Mouse (Mus musculus): ENCODE results near the gene Pck2. TPM values are rescaled to one million over a fixed set of nuclear protein-coding genes. Genes with fewer than 3 reads are reported as not detected.

Gene Pck2
- total RNA-seq (2021), result 10 to 100 TPM; 20.4 to 21.4 TPM
- long read RNA-seq, transcript Pck2-201 (10 exons, 3,400 nt), result major isoform, 11 of 16 reads
- long read RNA-seq, partial matches to known transcripts, result 2 of 16 reads
- long read RNA-seq, other reads (novel, unspliced or antisense), result 2 of 16 reads

DNA sequence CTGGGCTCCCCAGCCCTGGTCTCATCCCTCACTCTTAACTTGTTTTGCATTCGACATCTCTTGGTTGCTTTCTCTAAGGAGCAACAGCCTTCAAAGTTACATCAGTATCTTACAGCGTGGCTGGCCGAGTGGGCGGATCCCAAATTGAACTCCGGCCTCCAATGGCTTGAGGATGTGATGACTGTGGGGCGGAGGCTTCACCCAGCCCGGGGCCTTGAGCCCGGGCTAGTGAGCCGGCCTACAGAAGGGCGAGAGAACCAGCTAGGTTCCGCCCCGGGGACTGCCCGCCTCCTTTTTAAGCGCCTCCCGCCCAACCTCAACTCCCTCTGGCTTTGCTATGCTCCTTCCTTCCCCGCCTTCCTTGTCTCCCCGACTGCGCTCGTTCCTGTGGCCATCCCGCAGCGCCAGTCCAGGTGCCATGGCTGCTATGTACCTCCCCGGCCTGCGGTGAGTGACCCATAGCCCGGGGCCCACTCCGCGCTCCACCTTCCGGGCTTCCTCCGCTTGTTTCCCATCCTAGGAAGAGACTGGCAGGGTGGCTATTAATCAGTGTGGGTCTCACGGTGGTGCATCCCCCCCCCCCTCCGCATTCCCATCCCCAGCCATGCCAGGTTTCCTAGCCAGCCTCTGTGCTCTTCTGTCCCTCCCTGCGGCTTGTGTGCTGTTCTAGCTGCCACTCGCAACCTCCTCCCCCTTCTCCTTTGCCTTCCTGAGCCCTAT, at the start of gene Pck2:
Gene Pck2, plus strand, starts transcription at position 200 of the 720 bp plus-strand sequence.
- DNase-seq (ENCODE audit: low spot score in 2 of 2), result peak; percentile 59 to 71

DNA sequence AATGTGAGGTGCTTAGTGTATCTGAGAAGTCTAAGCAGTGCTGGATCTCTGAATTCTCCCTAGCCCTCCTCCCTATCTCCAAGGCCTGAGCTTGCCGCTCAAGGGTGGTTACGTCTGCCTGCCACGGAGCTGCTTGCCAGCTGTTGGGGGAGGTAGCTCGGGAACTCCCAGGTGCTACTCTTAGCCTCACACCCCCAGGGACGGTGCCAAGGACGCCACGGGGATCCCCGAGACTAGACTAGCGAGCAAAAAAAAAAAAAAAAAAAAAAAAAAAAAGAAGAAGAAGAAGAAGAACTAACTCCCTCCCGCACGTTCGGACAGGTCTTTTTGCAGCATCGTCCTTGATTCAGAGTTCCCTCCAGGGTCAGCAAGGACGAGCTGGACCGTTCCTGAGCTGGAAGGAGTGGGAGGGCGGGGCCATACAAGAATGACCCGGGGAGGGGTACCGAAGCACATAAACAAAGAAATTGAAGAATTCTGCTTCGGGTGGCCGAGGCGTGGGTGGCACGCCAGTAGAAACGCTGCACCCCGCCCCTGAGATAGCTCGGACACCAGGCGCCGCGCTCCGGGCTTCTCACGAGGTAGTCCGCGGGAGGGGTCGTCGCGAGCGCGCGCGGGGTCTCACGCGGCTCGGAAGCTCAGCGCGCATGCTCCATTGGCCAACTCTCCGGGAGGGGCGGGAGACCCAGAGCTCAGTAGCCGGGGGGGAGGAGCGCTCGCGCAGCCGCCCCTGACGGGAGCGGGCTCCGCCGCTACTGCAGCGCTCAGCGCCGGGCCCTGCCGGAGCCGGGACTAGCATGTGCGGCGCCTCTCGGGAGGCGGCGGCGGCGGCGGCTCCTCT, 49.5 kb upstream of the Pck2 start, which contains the start of gene Carmil3:
Gene Carmil3, plus strand, starts transcription at position 291 of the 841 bp plus-strand sequence.
- peak; percentile 81 to 90 for DNase-seq (ENCODE audit: low spot score in 2 of 2)

DNA sequence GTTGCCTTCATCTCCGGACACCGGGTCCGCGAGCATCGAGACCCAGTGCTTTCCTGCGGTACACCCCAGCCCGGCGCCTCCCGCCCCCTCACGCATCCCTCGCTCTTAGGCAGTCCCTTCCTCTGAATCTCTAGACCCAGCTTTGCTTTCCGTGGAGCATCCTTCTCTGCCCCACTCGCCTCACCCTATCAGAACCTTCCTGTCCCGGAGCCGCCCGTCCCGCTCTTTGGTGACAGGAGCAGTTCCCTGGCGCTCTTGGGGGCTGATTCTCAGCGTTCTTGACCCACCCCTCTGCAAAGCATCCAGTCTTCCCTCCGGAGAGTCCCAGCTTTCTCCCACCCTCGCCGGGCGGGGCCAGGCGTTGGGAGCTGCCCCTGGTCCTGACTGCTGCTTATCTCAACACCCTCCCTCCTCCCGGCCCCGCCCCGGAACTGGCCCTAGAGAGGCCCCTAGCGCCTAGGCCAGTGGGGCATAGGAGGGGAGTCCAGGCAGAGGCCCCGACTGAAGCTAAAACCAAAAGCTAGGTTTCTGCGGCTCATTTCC, 48.7 kb upstream of the Pck2 start:
- DNase-seq (ENCODE audit: low spot score in 2 of 2), result peak; percentile 56 to 73

DNA sequence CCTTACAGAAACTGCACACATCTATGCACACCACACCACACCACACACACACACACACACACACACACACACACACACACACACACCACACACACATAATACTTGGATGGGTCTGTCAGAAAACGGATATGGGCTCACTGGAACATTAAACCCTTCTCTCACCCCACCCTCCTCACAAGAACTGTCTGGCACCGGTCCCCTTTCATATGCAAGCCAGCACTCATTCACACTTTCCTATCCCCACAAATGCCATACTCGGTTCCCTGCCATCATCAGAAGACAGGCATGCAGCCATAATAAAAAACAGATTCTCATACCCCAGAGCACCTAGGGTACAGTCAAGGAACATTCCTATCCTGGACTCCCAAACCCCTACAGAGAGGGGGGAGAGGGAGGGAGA, 48.0 kb upstream of the Pck2 start:
- peak in 1 of 2 experiments; percentile 39 for DNase-seq (ENCODE audit: low spot score in 2 of 2)

DNA sequence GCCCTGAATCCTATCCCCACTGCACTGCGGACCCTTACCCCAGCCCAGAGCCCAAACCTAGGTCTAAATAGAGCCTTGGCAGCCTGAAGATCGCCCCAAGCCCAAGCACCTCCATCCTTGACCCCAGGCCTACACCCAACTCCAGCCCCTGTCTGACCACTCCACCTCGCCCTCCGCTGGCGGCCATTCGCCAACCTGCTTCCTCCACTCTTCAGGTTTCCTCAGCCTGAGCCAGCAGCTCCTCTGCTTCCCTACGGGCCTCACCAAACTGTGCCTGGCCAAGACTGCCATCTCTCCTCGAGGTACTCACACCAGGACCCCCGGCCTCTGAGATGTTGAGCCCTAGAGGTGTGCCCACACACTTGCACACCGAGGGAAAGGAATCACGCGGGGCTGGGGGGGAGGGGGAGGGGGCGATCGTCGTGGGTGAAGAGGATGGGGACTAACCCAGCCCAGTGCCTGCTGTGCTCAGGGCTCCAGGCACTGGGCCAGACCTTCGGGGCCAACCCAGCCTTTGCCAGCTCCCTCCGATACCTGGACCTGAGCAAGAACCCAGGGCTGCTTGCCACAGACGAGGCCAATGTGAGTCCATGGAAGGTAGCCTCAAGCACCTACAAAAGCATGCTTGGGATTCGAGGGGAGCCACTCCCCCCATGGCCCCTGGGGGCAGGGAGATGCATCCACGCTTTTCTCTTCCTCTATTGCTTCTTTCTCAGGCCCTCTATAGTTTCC, 44.4 kb upstream of the Pck2 start:
- no peak for DNase-seq (ENCODE audit: low spot score in 2 of 2)

- no peak for DNase-seq (ENCODE audit: low spot score in 2 of 2)
Observed at GRCm38 (mm10) chr14:55496761-55497448, 43.2 kb upstream of the Pck2 start.

- peak; percentile 95 to 96 for DNase-seq (ENCODE audit: low spot score in 2 of 2)
Observed at GRCm38 (mm10) chr14:55497449-55497821, 42.6 kb upstream of the Pck2 start.

DNA sequence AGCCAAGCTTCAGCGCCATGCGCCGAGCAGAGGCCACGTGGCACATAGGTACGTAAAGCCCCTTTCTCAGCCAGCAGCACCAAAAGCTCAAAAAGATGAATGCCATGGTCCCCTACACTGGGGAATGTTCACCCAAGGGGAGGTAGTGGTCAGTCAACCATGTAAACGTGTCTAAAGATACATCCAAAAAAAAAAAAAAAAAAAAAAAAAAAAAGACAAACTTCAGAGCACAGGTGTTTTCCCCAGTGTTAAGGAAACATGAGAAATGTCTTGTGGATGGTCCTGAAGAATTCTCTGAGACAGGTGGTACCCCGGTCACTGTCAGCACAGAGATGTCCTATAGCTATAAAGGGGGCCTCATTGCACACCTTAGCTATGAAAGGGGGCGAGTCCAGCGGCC, 34.5 kb upstream of the Pck2 start:
- no peak for DNase-seq (ENCODE audit: low spot score in 2 of 2)

DNA sequence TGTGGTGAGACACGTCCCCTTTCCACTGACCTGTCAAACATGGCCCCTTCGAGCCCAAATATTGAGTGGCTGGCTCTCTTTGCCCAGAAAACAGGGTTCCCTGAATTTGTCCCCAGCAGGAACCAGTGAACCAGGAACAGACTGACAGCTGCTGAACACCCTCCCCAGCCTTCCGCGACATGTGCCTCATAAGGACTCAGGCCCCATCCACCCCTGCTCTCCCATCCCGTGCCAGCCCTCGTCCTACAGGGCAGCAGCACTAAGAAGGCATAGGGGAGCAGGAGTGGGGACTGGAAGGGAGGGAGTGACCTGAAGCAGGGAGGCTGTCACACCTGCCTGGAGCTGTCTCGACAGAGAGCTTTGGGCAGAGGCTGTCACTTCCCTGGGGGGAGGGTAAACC, 32.3 kb upstream of the Pck2 start:
- DNase-seq (ENCODE audit: low spot score in 2 of 2), result peak in 1 of 2 experiments; percentile 21

GRCm38 (mm10) chr14:55509540-55509939, 30.5 kb upstream of the Pck2 start:
- DNase-seq (ENCODE audit: low spot score in 2 of 2), result no peak

GRCm38 (mm10) chr14:55510125-55510731, 29.8 kb upstream of the Pck2 start, which contains the start of gene Cpne6:
TSS of gene Cpne6 (plus strand) at chr14:55510445.
- DNase-seq (ENCODE audit: low spot score in 2 of 2), result peak; percentile 46 to 57

GRCm38 (mm10) chr14:55511037-55511436, 29.0 kb upstream of the Pck2 start:
- peak; percentile 56 to 65 for DNase-seq (ENCODE audit: low spot score in 2 of 2)

- DNase-seq (ENCODE audit: low spot score in 2 of 2), result no peak
Observed at GRCm38 (mm10) chr14:55513927-55514326, 26.1 kb upstream of the Pck2 start.

DNA sequence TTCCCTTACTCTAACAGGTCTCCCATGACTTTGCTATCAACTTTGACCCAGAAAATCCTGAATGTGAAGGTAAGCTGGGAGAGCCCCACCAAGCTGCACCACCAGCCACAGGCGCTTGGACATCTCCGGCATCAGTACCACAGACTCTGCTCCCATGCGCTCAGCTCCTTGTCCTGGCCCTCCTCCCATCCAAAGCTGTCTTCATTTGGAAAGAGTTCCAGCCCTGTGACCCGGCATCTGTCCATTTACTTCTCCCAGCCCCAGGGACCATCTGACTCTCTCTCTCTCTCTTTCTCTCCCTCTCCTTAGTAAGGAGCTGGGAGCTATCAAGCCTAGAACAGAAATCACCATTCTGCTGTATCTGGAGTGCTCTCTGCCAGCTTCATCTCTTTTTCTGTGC, 24.2 kb upstream of the Pck2 start:
- DNase-seq (ENCODE audit: low spot score in 2 of 2), result no peak

DNA sequence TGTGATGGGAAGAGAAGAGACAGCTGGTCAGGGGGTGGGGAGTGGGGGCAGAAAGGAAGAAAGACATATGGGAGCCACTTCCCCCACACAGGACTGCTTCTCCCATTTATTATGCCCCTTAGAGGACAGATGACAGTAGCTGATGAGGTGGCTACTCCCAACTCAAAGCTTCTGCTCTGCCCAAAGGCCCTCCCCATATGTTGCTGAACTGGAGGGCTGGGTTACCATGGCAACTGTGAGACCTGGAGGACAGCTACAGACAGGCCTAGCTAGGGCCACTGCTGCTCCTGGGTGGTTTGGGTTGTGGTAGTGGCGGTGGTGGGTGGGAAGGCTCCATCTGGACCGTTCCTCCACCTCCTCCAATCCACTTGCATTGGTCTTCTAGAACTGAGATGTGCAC, 21.2 kb upstream of the Pck2 start:
- DNase-seq (ENCODE audit: low spot score in 2 of 2), result peak in 1 of 2 experiments; percentile 55

GRCm38 (mm10) chr14:55519604-55520003, 20.5 kb upstream of the Pck2 start:
- peak in 1 of 2 experiments; percentile 21 for DNase-seq (ENCODE audit: low spot score in 2 of 2)

- DNase-seq (ENCODE audit: low spot score in 2 of 2), result peak in 1 of 2 experiments; percentile 46
Observed at GRCm38 (mm10) chr14:55520451-55521361, 19.4 kb upstream of the Pck2 start.

- no peak for DNase-seq (ENCODE audit: low spot score in 2 of 2)
Observed at GRCm38 (mm10) chr14:55524062-55524461, 16.0 kb upstream of the Pck2 start.

GRCm38 (mm10) chr14:55524785-55525184, 15.3 kb upstream of the Pck2 start, which contains the start of gene Nrl:
TSS of gene Nrl (minus strand) at chr14:55524981.
- DNase-seq (ENCODE audit: low spot score in 2 of 2), result no peak

All from layer of hippocampus, postnatal 10 days (tissue).